Mouse (Mus musculus): ENCODE data around the gene Olfr1448. TPM values are rescaled to one million over a fixed set of nuclear protein-coding genes. Genes with fewer than 3 reads are reported as not detected.

Olfr1448 gene
- not detected in 2 replicates for polyA plus RNA-seq (2012; rRNA removed)

DNA sequence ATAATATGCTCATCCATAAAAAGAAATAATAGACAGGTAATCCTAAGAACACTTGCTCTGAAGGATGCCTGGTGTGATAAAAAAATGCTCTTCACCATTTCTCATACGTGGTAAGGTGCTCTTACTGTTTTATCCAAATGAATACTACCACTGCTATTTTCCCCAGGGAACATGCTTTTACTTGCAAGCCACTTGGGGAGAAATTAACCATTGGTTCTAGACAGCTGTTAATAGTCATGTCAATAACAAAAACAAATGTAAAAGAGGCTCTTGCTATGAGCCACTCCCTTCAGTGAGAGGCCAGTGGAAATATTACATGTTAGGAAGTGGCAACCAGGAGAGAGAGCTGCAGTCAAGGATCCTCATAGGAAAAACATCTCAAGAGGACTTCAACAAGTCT, at the start of gene Olfr1448:
Gene Olfr1448 (minus strand): TSS at position 101 of the 400 bp plus-strand sequence.

DNA sequence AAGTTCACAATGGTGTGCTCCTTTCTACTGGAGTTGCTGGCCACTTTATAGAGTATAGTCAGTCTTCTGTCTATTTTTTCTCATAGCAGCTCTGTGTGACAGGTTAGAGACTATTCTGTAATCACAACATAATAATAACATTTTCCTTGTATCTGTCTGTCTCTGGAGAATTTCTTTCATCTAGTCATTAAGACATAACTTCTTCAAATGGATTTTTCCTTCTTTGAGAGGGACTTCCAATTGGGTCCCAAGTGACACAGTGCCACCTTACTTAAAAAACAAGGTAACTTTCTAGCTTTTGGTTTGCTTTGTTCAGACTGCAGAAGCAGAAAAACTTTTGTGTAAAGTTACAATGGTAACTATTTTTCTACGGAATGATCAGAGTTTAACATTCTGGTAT, 25.7 kb upstream of the Olfr1448 start, which contains the start of gene Olfr1450:
Gene Olfr1450 (plus strand): TSS at position 301 of the 400 bp plus-strand sequence.

DNA sequence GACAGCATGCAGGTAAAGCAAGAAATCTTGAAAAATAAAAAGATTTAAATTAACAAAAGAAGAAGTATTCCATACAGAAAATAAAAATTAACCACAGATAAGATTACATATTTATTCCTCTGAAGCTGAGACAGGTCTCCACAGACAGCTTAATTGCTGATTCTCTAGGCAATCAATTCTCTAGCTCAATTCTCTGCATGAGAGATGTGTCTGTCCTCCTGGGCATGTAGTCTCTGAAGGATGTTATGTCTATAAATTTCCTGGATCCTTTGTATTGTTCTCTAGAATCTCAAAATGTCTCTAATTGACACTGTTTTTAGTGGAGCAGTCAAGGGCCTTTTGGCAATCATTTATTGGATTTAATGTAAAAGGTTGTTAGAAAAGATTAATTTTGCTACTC, 6.3 kb upstream of the Olfr1448 start, which contains the start of gene Olfr1449:
Gene Olfr1449 (plus strand): TSS at position 301 of the 400 bp plus-strand sequence.

DNA sequence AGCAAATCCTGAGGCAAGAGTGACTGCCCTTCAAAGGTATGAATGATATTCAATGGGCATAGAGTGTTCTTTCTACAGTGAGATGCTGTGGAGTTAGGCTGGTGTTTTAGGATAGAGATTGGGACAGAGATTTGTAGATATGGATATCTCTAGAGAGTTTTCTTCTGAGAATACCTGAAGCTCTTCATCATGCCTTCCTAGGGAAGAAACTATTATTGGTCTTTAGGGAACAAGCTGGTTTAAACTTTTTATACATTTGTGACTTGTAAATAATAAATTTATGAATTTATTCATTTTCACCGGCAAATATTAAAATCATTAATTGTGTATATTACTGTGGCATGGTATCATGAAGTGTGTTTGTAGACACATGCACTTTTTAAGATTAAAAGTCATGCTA, 20.6 kb downstream of the Olfr1448 start, which contains the start of gene Olfr1447:
Gene Olfr1447 (minus strand): TSS at position 101 of the 400 bp plus-strand sequence.

DNA sequence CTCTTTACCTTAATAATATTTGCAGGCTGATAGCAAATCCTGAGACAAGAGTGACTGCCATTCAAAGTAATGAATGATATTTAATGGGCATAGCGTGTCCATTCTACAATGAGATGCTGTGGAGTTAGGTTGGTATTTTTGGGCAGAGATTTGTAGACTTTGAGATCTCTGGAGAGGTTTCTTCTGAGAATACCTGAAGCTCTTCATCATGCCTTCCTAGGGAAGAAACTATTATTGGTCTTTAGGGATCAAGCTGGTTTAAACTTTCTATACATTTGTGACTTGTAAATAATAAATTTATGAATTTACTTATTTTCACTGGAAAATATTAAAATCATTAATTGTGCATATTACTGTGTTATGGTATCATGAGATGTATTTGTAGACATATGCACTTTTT, 30.8 kb downstream of the Olfr1448 start, which contains the start of gene Olfr1446:
Gene Olfr1446 (minus strand): TSS at position 101 of the 400 bp plus-strand sequence.

DNA sequence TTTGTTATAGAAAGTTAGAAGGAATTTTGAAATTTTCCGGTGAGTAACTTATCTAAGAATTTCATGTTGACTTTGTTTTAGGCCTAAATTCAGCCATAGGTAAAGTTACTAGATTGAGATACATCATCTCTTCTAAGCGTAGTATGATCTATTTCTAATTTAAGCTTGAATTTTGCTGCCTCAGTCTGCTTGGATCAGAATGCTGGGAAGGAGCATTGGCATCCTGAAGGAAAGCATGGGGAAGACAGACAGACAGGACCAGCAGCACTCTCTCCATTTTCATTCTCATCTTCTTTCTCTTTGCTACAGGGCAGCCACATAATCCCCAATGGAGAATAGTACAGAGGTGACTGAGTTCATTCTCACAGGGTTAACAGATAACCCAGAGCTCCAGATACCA, 40.7 kb downstream of the Olfr1448 start, which contains the start of gene Olfr1445:
Gene Olfr1445 (plus strand): TSS at position 301 of the 400 bp plus-strand sequence.

Other genes starting within 250 kb of the Olfr1448 start
- gene Olfr1443, start 246.3 kb downstream of the Olfr1448 start, polyA plus RNA-seq (2012; rRNA removed) = not detected in 2 replicates
- gene Keg1, start 228.6 kb downstream of the Olfr1448 start, polyA plus RNA-seq (2012; rRNA removed) = not detected in 2 replicates
- 0.27 TPM in 1 of 2 replicates, not detected in the other for gene Cntf, start 158.8 kb downstream of the Olfr1448 start, polyA plus RNA-seq (2012; rRNA removed)
- 2.9 and 3.4 TPM in 2 replicates for gene Zfp91, start 128.3 kb downstream of the Olfr1448 start, polyA plus RNA-seq (2012; rRNA removed)
- 0.63 and 0.84 TPM in 2 replicates for gene Lpxn, start 128.2 kb downstream of the Olfr1448 start, polyA plus RNA-seq (2012; rRNA removed)
- gene Gm5244, start 77.7 kb downstream of the Olfr1448 start, polyA plus RNA-seq (2012; rRNA removed) = not detected in 2 replicates
- gene Olfr1444, start 67.1 kb downstream of the Olfr1448 start, polyA plus RNA-seq (2012; rRNA removed) = not detected in 2 replicates
- not detected in 2 replicates for gene Olfr1445, start 40.6 kb downstream of the Olfr1448 start, polyA plus RNA-seq (2012; rRNA removed)
- not detected in 2 replicates for gene Olfr1446, start 30.9 kb downstream of the Olfr1448 start, polyA plus RNA-seq (2012; rRNA removed)
- not detected in 2 replicates for gene Olfr1447, start 20.7 kb downstream of the Olfr1448 start, polyA plus RNA-seq (2012; rRNA removed)
- gene Olfr1449, start 6.4 kb upstream of the Olfr1448 start, polyA plus RNA-seq (2012; rRNA removed) = not detected in 2 replicates
- not detected in 2 replicates for gene Olfr1450, start 25.8 kb upstream of the Olfr1448 start, polyA plus RNA-seq (2012; rRNA removed)
- not detected in 2 replicates for gene Olfr1451, start 70.6 kb upstream of the Olfr1448 start, polyA plus RNA-seq (2012; rRNA removed)
- gene Olfr1453, start 103.9 kb upstream of the Olfr1448 start, polyA plus RNA-seq (2012; rRNA removed) = not detected in 2 replicates
- not detected in 2 replicates for gene Olfr1454, start 136.2 kb upstream of the Olfr1448 start, polyA plus RNA-seq (2012; rRNA removed)
- gene Olfr1457, start 173.5 kb upstream of the Olfr1448 start, polyA plus RNA-seq (2012; rRNA removed) = not detected in 2 replicates
- gene Olfr1458, start 182.4 kb upstream of the Olfr1448 start, polyA plus RNA-seq (2012; rRNA removed) = not detected in 2 replicates
- gene Olfr1459, start 225.1 kb upstream of the Olfr1448 start, polyA plus RNA-seq (2012; rRNA removed) = not detected in 2 replicates
- not detected in 2 replicates for gene Olfr1461, start 238.6 kb upstream of the Olfr1448 start, polyA plus RNA-seq (2012; rRNA removed)

Data from stomach, adult 2 months (tissue).